Mouse (Mus musculus): ENCODE results near the gene Gatad2b.

DNA sequence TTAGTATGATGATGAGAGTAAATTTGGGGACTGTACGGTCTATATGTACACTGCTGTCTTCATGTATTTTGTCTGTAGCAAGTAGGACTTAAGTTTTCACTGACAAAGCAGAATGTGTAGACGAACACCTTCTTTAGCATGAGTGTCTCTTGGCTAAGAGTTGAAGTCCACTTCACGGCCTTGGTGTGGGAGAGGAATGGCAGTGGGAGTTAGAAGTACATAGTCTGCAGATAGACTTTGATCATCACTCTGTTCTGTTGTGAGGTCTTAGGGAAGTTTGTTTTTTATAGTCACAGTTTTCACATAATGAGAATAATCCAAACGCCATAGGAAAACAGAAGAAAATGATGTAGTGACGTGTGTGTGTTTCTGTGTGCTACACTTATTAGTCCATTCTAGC, 39.5 kb downstream of the Gatad2b start:
- TF ChIP-seq POLR2A (IDR thresholded peaks at IDR 0.05; ENCODE audit: borderline replicate concordance, extremely low read depth, low read depth, low read length) (no peak), CTCF (IDR thresholded peaks at IDR 0.05; ENCODE audit: insufficient read depth, low read length) (no peak)
